In the genomic region with DNA sequence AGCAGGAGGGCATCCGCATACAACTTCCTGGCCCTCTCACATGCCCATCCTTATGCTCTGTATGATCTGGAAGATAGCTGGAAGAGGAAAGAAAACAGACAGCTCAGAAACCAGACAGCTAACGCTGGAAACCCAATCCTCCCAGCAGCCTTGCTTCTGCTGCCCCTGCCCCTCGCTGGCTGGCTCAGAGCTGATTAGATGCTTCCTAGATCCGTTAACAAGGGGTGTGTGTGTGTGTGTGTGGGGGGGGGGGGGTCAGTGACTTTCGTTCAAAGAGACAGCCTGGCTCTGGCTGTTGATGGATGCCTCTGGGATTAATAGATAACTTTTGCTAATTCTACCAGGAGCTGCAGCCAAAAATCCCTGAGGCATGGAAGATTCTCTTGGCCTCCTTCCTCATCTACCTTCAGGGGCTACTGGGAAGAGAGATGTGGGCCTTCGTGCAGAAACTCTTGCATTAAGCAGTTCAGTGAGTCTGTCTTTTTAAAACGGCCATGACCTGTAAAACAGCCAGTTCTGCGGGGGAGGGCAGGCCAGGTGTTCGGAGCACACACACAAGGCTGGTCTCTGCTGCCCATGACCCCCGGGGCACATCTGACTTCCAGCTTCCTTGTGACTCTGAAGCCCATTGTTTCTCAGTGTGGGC, we compare ENCODE assay signal across 8 mouse cellular contexts. TPM values are rescaled to one million over a fixed set of nuclear protein-coding genes. Genes with fewer than 3 reads are reported as not detected.
A peak's percentile ranks its signal among the peaks of the same experiment; 100 is the strongest.
DNase-seq lines count a peak whose midpoint lies in the region; ATAC-seq and TF ChIP-seq lines count a peak whose summit lies in the region.

No protein-coding gene starts in this region.

- peak overlapping the region; percentile 43 for H3K4me2 ChIP-seq in embryonic facial prominence, embryonic 14.5 days (ENCODE audit: low read depth, low read length)
- peak overlapping the region; percentile 33; the same call in 1 of the 2 replicates for H3K4me2 ChIP-seq in kidney, embryonic 14.5 days (replicated peaks; ENCODE audit: low read depth, low read length)

- intact Hi-C loops in gastrocnemius, postnatal 14 days (cut with DNase I; ENCODE audit: low total_unique reads) = no loop called here

- ATAC-seq in embryonic facial prominence, embryonic 14.5 days (ENCODE audit: low read depth) = peak; percentile 34; the same call in 1 of the 2 replicates
- peak; percentile 76 for ATAC-seq in kidney, embryonic 14.5 days (ENCODE audit: low FRiP score, low TSS enrichment)
- no peak for ATAC-seq in cerebellum, adult (ENCODE audit: insufficient number of reproducible peaks, low FRiP score, low TSS enrichment)

- TF ChIP-seq CTCF in layer of hippocampus, adult 2 months (conservative IDR thresholded peaks at IDR 0.05) = no peak

- no peak overlapping the region for H3K9ac ChIP-seq in embryonic facial prominence, embryonic 14.5 days (ENCODE audit: low read depth, low read length)
- H3K9ac ChIP-seq in kidney, embryonic 14.5 days (ENCODE audit: low read depth, low read length) = no peak overlapping the region; the same call in 1 of the 2 replicates

- no peaks in the 10 kb centered on the region for H3K9me3 ChIP-seq in embryonic facial prominence, embryonic 14.5 days (ENCODE audit: control insufficient read depth, low read length)
- no peaks in the 10 kb centered on the region for H3K9me3 ChIP-seq in kidney, embryonic 14.5 days (ENCODE audit: control insufficient read depth, low read length)
- no peaks in the 10 kb centered on the region for H3K9me3 ChIP-seq in midbrain, embryonic 10.5 days (replicated peaks)

- 4% methylated on average over 10 of the region's 10 CpGs for WGBS in embryonic facial prominence, embryonic 14.5 days
- 7% methylated on average over 10 of the region's 10 CpGs for WGBS in kidney, embryonic 14.5 days
- 28% methylated on average over 10 of the region's 10 CpGs for WGBS in midbrain, embryonic 10.5 days

- H3K4me3 ChIP-seq in layer of hippocampus, adult 2 months = no peak overlapping the region
- H3K4me3 ChIP-seq in embryonic facial prominence, embryonic 14.5 days (ENCODE audit: low read depth, low read length) = peak overlapping the region; percentile 10; the same call in 1 of the 2 replicates
- peak overlapping the region; percentile 10; the same call in 1 of the 2 replicates for H3K4me3 ChIP-seq in kidney, embryonic 14.5 days (ENCODE audit: low read length)
- peak overlapping the region; percentile 45 for H3K4me3 ChIP-seq in midbrain, embryonic 10.5 days

- no peak for DNase-seq in layer of hippocampus, adult 2 months (ENCODE audit: low spot score in 2 of 2)
- no peak for DNase-seq in layer of hippocampus, adult 11-12 months (ENCODE audit: low spot score)
- peak; percentile 42 for DNase-seq in embryonic facial prominence, embryonic 14.5 days (ENCODE audit: low spot score)
- no peak for DNase-seq in midbrain, embryonic 10.5 days (ENCODE audit: low spot score)
- no peak for DNase-seq in gastrocnemius, postnatal 10 days
- DNase-seq in gastrocnemius, postnatal 14 days = no peak

- peak overlapping the region; percentile 36; the same call in 1 of the 2 replicates for H3K27ac ChIP-seq in layer of hippocampus, adult 2 months
- H3K27ac ChIP-seq in embryonic facial prominence, embryonic 14.5 days (replicated peaks; ENCODE audit: low read depth, low read length) = peak overlapping the region; percentile 54
- H3K27ac ChIP-seq in kidney, embryonic 14.5 days (ENCODE audit: low read depth, low read length) = peak overlapping the region; percentile 91
- H3K27ac ChIP-seq in midbrain, embryonic 10.5 days (replicated peaks) = peak overlapping the region; percentile 86

- peaks cover 21% of the 10 kb centered on the region for H3K4me1 ChIP-seq in embryonic facial prominence, embryonic 14.5 days (ENCODE audit: control insufficient read depth, insufficient read depth, low read length)
- peaks cover 45% of the 10 kb centered on the region for H3K4me1 ChIP-seq in kidney, embryonic 14.5 days (ENCODE audit: control insufficient read depth, insufficient read depth, low read length)
- peaks cover 32% of the 10 kb centered on the region for H3K4me1 ChIP-seq in midbrain, embryonic 10.5 days

- no peaks in the 10 kb centered on the region for H3K36me3 ChIP-seq in embryonic facial prominence, embryonic 14.5 days (ENCODE audit: control insufficient read depth, insufficient read depth, low read length)
- no peaks in the 10 kb centered on the region for H3K36me3 ChIP-seq in kidney, embryonic 14.5 days (ENCODE audit: control insufficient read depth, insufficient read depth, low read length)
- H3K36me3 ChIP-seq in midbrain, embryonic 10.5 days = no peaks in the 10 kb centered on the region

- no peaks in the 10 kb centered on the region for H3K27me3 ChIP-seq in embryonic facial prominence, embryonic 14.5 days (replicated peaks; ENCODE audit: control insufficient read depth, insufficient read depth, low read length)
- no peaks in the 10 kb centered on the region for H3K27me3 ChIP-seq in kidney, embryonic 14.5 days (ENCODE audit: control insufficient read depth, insufficient read depth, low read length)
- H3K27me3 ChIP-seq in midbrain, embryonic 10.5 days (ENCODE audit: low read depth, poor library complexity, severe bottlenecking) = no peaks in the 10 kb centered on the region

RNA-seq across cellular contexts. Expression of a gene that starts 23.4 kb away (rescaled TPM):
- total RNA-seq in layer of hippocampus, adult 2 months (2021) = 100 to 1,000 TPM; 142 to 158 TPM
- polyA plus RNA-seq in embryonic facial prominence, embryonic 14.5 days (2014; fragmentation: Nextera tagmentation; extraction: Ambion mirVana) = 12.5 and 13.1 TPM in 2 replicates
- 15.2 and 16.2 TPM in 2 replicates for polyA plus RNA-seq in kidney, embryonic 14.5 days (2014; fragmentation: Nextera tagmentation; extraction: Ambion mirVana)
- 30.2 and 37.3 TPM in 2 replicates for polyA plus RNA-seq in midbrain, embryonic 10.5 days (2016; fragmentation: Nextera tagmentation; extraction: Ambion mirVana)
- 1 to 10 TPM; 1.8 to 2.4 TPM for total RNA-seq in gastrocnemius, postnatal 10 days (2021)
- under 1 TPM; 0.62 to 0.97 TPM for total RNA-seq in gastrocnemius, postnatal 14 days (2021)

Comparison
In these comparisons a context has a peak if more than half of its experiments do, and no peak if none do; other contexts are left out.
1. H3K27ac ChIP-seq: peak in every context shown above with its lines; median percentile 91 in kidney, embryonic 14.5 days; 86 in midbrain, embryonic 10.5 days; 54 in embryonic facial prominence, embryonic 14.5 days; 36 in layer of hippocampus, adult 2 months.
2. RNA of a gene that starts 23.4 kb away (total RNA-seq): 142 to 158 TPM in layer of hippocampus, adult 2 months; 1.8 to 2.4 TPM in gastrocnemius, postnatal 10 days and 0.62 to 0.97 TPM in gastrocnemius, postnatal 14 days; every median in the first group is over 10 times any median in the second.